Comparison of ENCODE assay signal across 8 mouse cellular contexts in genomic region chr4:120568005-120568404, GRCm38 (mm10). TPM values are rescaled to one million over a fixed set of nuclear protein-coding genes. Genes with fewer than 3 reads are reported as not detected.
DNase-seq lines count a peak whose midpoint lies in the region; ATAC-seq and TF ChIP-seq lines count a peak whose summit lies in the region.
"Had no signal": no experiment of that assay in that cellular context is flagged by ENCODE, and none has a peak within 500 bp of the region (broad histone marks: within the 10 kb centered on the region; RNA-seq: fewer than 3 reads in every experiment).

No protein-coding gene starts in this region.

- H3K27me3 ChIP-seq in forebrain, embryonic 11.5 days (ENCODE audit: control insufficient read depth, insufficient read depth, low read length) = no peaks in the 10 kb centered on the region
- no peaks in the 10 kb centered on the region for H3K27me3 ChIP-seq in hindbrain, postnatal 0 days (ENCODE audit: insufficient read depth, low read length)
- no peaks in the 10 kb centered on the region for H3K27me3 ChIP-seq in midbrain, embryonic 11.5 days (ENCODE audit: control insufficient read depth, insufficient read depth, low read length)

- WGBS in forebrain, embryonic 11.5 days = 73% methylated on average over 5 of the region's 5 CpGs
- WGBS in hindbrain, postnatal 0 days = 33% methylated on average over 5 of the region's 5 CpGs
- WGBS in midbrain, embryonic 11.5 days = 65% methylated on average over 5 of the region's 5 CpGs

- no peak overlapping the region for H3K9ac ChIP-seq in forebrain, embryonic 11.5 days (ENCODE audit: low read length)
- H3K9ac ChIP-seq in hindbrain, postnatal 0 days (replicated peaks; ENCODE audit: low read length) = 0 out of 2 replicates have a peak overlapping the region, but pooled peaks have one; percentile 13
- peak overlapping the region; percentile 35; the same call in 1 of the 2 replicates for H3K9ac ChIP-seq in midbrain, embryonic 11.5 days (ENCODE audit: low read length)

- H3K36me3 ChIP-seq in forebrain, embryonic 11.5 days (ENCODE audit: control insufficient read depth, insufficient read depth, low read length) = no peaks in the 10 kb centered on the region; the same call in 1 of the 2 replicates
- peaks cover 14% of the 10 kb centered on the region for H3K36me3 ChIP-seq in hindbrain, postnatal 0 days (ENCODE audit: insufficient read depth, low read length)
- H3K36me3 ChIP-seq in midbrain, embryonic 11.5 days (ENCODE audit: control insufficient read depth, insufficient read depth, low read length) = no peaks in the 10 kb centered on the region; the same call in none of the 2 replicates

- H3K4me1 ChIP-seq in forebrain, embryonic 11.5 days (replicated peaks; ENCODE audit: control insufficient read depth, insufficient read depth, low read length) = 0 out of 2 replicates have a peak, but pooled peaks cover 2% of the 10 kb centered on the region
- peaks cover 16% of the 10 kb centered on the region for H3K4me1 ChIP-seq in hindbrain, postnatal 0 days (ENCODE audit: insufficient read depth, low read length)
- H3K4me1 ChIP-seq in midbrain, embryonic 11.5 days (ENCODE audit: control insufficient read depth, insufficient read depth, low read length) = peaks cover 15% of the 10 kb centered on the region

- no peak overlapping the region for H3K27ac ChIP-seq in forebrain, embryonic 11.5 days (ENCODE audit: low read depth, low read length)
- H3K27ac ChIP-seq in hindbrain, postnatal 0 days = 0 out of 2 replicates have a peak overlapping the region, but pooled peaks have one; percentile 15
- no peak overlapping the region for H3K27ac ChIP-seq in midbrain, embryonic 11.5 days (ENCODE audit: low read depth, low read length)

- no peak overlapping the region for H3K4me3 ChIP-seq in forebrain, embryonic 11.5 days (ENCODE audit: low read depth, low read length)
- H3K4me3 ChIP-seq in hindbrain, postnatal 0 days (ENCODE audit: low read length) = peak overlapping the region; percentile 6; the same call in 1 of the 2 replicates
- H3K4me3 ChIP-seq in midbrain, embryonic 11.5 days (ENCODE audit: low read depth, low read length) = no peak overlapping the region

- peak overlapping the region; percentile 87; the same call in 1 of the 2 replicates for H3K4me2 ChIP-seq in forebrain, embryonic 11.5 days (ENCODE audit: low read depth, low read length, severe bottlenecking)
- peak overlapping the region; percentile 58 for H3K4me2 ChIP-seq in hindbrain, postnatal 0 days (ENCODE audit: low read depth, low read length)
- H3K4me2 ChIP-seq in midbrain, embryonic 11.5 days = peak overlapping the region; percentile 68; the same call in 1 of the 2 replicates

- peak; percentile 39 for DNase-seq in adipocyte (ENCODE audit: low spot score)
- DNase-seq in forebrain, embryonic 11.5 days (ENCODE audit: low spot score) = no peak
- DNase-seq in hindbrain, postnatal 0 days (ENCODE audit: low spot score) = no peak
- no peak for DNase-seq in midbrain, embryonic 11.5 days (ENCODE audit: low spot score, missing footprints)
- DNase-seq in frontal cortex, postnatal 14 days (ENCODE audit: low spot score in 2 of 2) = no peak
- no peak for DNase-seq in right cerebral cortex, adult 18-20 months
- no peak for DNase-seq in spleen, postnatal 4 days (ENCODE audit: low spot score in 2 of 2)

- no peak for TF ChIP-seq CTCF in hindbrain, postnatal 0 days (IDR thresholded peaks at IDR 0.05; ENCODE audit: low read depth)

- H3K9me3 ChIP-seq in forebrain, embryonic 11.5 days (ENCODE audit: control insufficient read depth, low read length) = no peaks in the 10 kb centered on the region
- H3K9me3 ChIP-seq in hindbrain, postnatal 0 days (ENCODE audit: low read length) = no peaks in the 10 kb centered on the region
- no peaks in the 10 kb centered on the region for H3K9me3 ChIP-seq in midbrain, embryonic 11.5 days (ENCODE audit: control insufficient read depth, low read length)

- ATAC-seq in forebrain, embryonic 11.5 days (replicated peaks; ENCODE audit: low FRiP score) = no peak
- ATAC-seq in hindbrain, postnatal 0 days = no peak
- no peak for ATAC-seq in midbrain, embryonic 11.5 days (ENCODE audit: low FRiP score)

RNA-seq across cellular contexts. Expression of gene Ctps, which starts 2.1 kb away (rescaled TPM):
- 142 and 149 TPM in 2 replicates for polyA plus RNA-seq in forebrain, embryonic 11.5 days (2014; fragmentation: Nextera tagmentation; extraction: Ambion mirVana)
- 42.2 and 52.0 TPM in 2 replicates for total RNA-seq in hindbrain, postnatal 0 days (2014; rRNA removed)
- 61.4 and 65.0 TPM in 2 replicates for polyA plus RNA-seq in hindbrain, postnatal 0 days (2015; fragmentation: Nextera tagmentation; extraction: Ambion mirVana)
- 132 and 134 TPM in 2 replicates for polyA plus RNA-seq in midbrain, embryonic 11.5 days (2014; fragmentation: Nextera tagmentation; extraction: Ambion mirVana)

RNA-seq across cellular contexts. Expression of gene Gm8439, which starts 20.5 kb away (rescaled TPM):
- not detected in 2 replicates for polyA plus RNA-seq in forebrain, embryonic 11.5 days (2014; fragmentation: Nextera tagmentation; extraction: Ambion mirVana)
- total RNA-seq in hindbrain, postnatal 0 days (2014; rRNA removed) = not detected in 2 replicates
- polyA plus RNA-seq in hindbrain, postnatal 0 days (2015; fragmentation: Nextera tagmentation; extraction: Ambion mirVana) = not detected in 2 replicates
- polyA plus RNA-seq in midbrain, embryonic 11.5 days (2014; fragmentation: Nextera tagmentation; extraction: Ambion mirVana) = not detected in 2 replicates
- total RNA-seq: common myeloid progenitor, adult 5-6 weeks had no signal

RNA-seq across cellular contexts. Expression of gene Slfnl1, which starts 36.0 kb away (rescaled TPM):
- polyA plus RNA-seq in forebrain, embryonic 11.5 days (2014; fragmentation: Nextera tagmentation; extraction: Ambion mirVana) = not detected in 2 replicates
- 0.73 TPM in 1 of 2 replicates, not detected in the other for total RNA-seq in hindbrain, postnatal 0 days (2014; rRNA removed)
- polyA plus RNA-seq in hindbrain, postnatal 0 days (2015; fragmentation: Nextera tagmentation; extraction: Ambion mirVana) = not detected in 2 replicates
- polyA plus RNA-seq in midbrain, embryonic 11.5 days (2014; fragmentation: Nextera tagmentation; extraction: Ambion mirVana) = not detected in 2 replicates
